Mouse (Mus musculus): ENCODE measurements around the gene Arih1.

DNA sequence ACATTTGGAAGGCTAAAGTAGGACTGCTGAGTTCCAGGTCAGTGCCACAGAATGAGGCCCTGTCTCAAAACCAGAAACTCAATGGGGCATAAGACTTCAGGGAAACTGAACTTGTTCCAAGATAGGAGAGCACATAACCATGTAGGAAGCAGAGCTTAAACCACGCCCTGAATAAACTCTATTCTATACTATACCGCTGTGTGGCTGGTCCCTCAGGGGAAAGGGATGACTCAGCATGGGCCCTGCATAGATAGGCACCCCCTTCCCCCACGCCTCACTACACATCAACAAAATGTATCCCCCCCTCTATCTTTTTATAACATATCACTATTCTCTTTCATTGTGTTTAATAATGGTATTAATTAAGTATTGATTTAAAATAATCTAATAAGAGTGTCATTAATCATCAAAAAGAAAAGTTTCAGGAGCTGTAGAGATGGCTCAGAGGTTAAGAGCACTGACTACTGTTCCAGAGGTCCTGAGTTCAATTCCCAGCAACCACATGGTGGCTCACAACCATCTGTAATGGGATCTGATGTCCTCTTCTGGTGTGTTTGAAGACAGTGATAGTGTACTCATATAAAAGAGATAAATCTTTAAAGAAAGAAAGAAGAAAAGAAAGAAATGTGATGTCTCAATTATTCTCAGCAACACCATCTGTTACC lies 30.9 kb downstream of the Arih1 start:
- TF ChIP-seq POLR2A (IDR thresholded peaks at IDR 0.05; ENCODE audit: insufficient read length, low read depth), result no peak
- no peak for TF ChIP-seq E2F4 (IDR thresholded peaks at IDR 0.05; ENCODE audit: insufficient read depth)
- TF ChIP-seq POLR2AphosphoS2 (IDR thresholded peaks at IDR 0.05; ENCODE audit: insufficient read length, low read depth), result no peak
- no peak for TF ChIP-seq TCF12 (IDR thresholded peaks at IDR 0.05; ENCODE audit: insufficient read depth, poor library complexity, severe bottlenecking)
- TF ChIP-seq MYOG (IDR thresholded peaks at IDR 0.05; ENCODE audit: control insufficient read depth in 1 of 3, insufficient read depth in 1 of 3, insufficient read length in 2 of 3, low read depth in 2 of 3), result no peak
- no peak for TF ChIP-seq USF1 (IDR thresholded peaks at IDR 0.05; ENCODE audit: low read depth)
- TF ChIP-seq CEBPB (IDR thresholded peaks at IDR 0.05; ENCODE audit: insufficient read depth, poor library complexity, severe bottlenecking), result no peak
- no peak for TF ChIP-seq MYOD1 (IDR thresholded peaks at IDR 0.05; ENCODE audit: control insufficient read depth in 1 of 3, insufficient read length in 2 of 3, low read depth in 2 of 3)
- TF ChIP-seq TCF3 (IDR thresholded peaks at IDR 0.05; ENCODE audit: insufficient read length, low read depth), result no peak
- no peak for TF ChIP-seq MAX (IDR thresholded peaks at IDR 0.05; ENCODE audit: low read depth)
- no peak for TF ChIP-seq SRF (IDR thresholded peaks at IDR 0.05; ENCODE audit: control insufficient read depth, insufficient read length, low read depth)

Measured in myocyte (in vitro differentiated cells).